Mouse (Mus musculus) lung, postnatal 0 days (tissue): ENCODE measurements at regions not wholly inside any gene's neighbourhood (a gene's known extent, or its start where the extent isn't known, plus 50 kb on each side); places are given as distances from the start of the nearest gene placed in this dataset.

ENCODE experiments used
- CTCF ChIP-seq: IDR thresholded peaks from 2 replicates; pipeline ENCODE4 v1.5.1; 2016; ENCODE audit warnings: antibody characterized with exemption, mild to moderate bottlenecking
- EP300 ChIP-seq: IDR thresholded peaks from 2 replicates; pipeline ENCODE4 v1.6.1; 2016; ENCODE audit warnings: antibody characterized with exemption, mild to moderate bottlenecking, control low read depth

DNA sequence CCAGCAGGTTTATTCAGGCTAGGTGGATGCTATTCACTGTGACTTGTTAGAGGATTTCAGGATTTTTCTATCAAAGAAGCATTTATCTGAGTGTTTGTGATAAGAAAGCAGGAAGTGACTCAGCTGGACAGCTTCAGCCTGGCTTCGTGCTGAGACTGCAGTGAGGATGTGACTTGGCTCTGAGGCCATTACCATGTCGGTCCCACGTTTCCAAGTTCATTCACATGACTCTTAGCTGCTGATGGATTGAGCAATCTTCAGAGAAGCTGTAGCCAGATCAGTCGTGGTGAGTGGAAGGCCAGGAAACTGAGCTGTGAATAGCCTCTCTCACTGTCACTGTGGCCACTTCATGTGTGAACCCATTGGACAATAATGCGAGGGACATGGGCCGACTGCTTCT, 177.9 kb downstream of the Gm21750 start:
- no peak for TF ChIP-seq EP300
- TF ChIP-seq CTCF = no peak
